Mouse (Mus musculus) MEL (cell line): ENCODE results near the gene Narf. TPM values are rescaled to one million over a fixed set of nuclear protein-coding genes. Genes with fewer than 3 reads are reported as not detected.

ENCODE experiments used
- DNase-seq: peaks from one replicate; pipeline ENCODE4 v3.0.0; 2011; ENCODE audit warnings: low read depth, low spot score
- H3K27ac ChIP-seq: 2 replicates; pipeline ENCODE4 v1.5.1; 2012; ENCODE audit warnings: low read depth, mild to moderate bottlenecking, control low read depth, low read length, moderate library complexity; ENCODE audit not compliant: control insufficient read depth
- H3K27me3 ChIP-seq, 2 experiments: fragments of 150-350 bp in 1 of 2; sonication (generic) in 1 of 2; 2 replicates each; pipeline ENCODE4 v1.6.1; 2012; ENCODE audit warnings: low read length in 2 of 2, mild to moderate bottlenecking in 2 of 2, improper control_type of control experiment in 1 of 2, moderate library complexity in 1 of 2; ENCODE audit not compliant: insufficient read depth in 2 of 2, control insufficient read depth in 1 of 2
- H3K36me3 ChIP-seq, 2 experiments: 2 replicates each; pipeline ENCODE4 v1.6.1; 2012 to 2014; ENCODE audit warnings: low read length in 2 of 2, improper control_type of control experiment in 1 of 2, inconsistent platforms in 1 of 2, mild to moderate bottlenecking in 1 of 2; ENCODE audit not compliant: insufficient read depth in 2 of 2, control insufficient read depth in 1 of 2
- H3K4me1 ChIP-seq, 2 experiments: fragments of 150-350 bp in 1 of 2; sonication (generic) in 1 of 2; 2 replicates each; pipeline ENCODE4 v1.6.1; 2012; ENCODE audit warnings: low read length in 2 of 2, improper control_type of control experiment in 1 of 2, mild to moderate bottlenecking in 1 of 2; ENCODE audit not compliant: insufficient read depth in 2 of 2, control insufficient read depth in 1 of 2
- H3K4me3 ChIP-seq, 2 experiments: fragments of 150-350 bp in 1 of 2; sonication (generic) in 1 of 2; 2 replicates each; pipeline ENCODE4 v1.5.1; 2012; ENCODE audit warnings: low read depth in 2 of 2, low read length in 2 of 2, mild to moderate bottlenecking in 2 of 2, moderate library complexity in 2 of 2, control low read depth in 1 of 2, improper control_type of control experiment in 1 of 2; ENCODE audit not compliant: control insufficient read depth in 1 of 2, insufficient read depth in 1 of 2
- H3K79me2 ChIP-seq: 2 replicates; pipeline ENCODE4 v1.6.1; 2012; ENCODE audit warnings: mild to moderate bottlenecking, low read length, moderate library complexity; ENCODE audit not compliant: control insufficient read depth, poor library complexity, insufficient read depth
- H3K9ac ChIP-seq: 2 replicates; pipeline ENCODE4 v1.6.1; 2012; ENCODE audit warnings: low read depth, mild to moderate bottlenecking, control low read depth, low read length, moderate library complexity; ENCODE audit not compliant: control insufficient read depth, poor library complexity, severe bottlenecking
- H3K9me3 ChIP-seq: fragments of 150-350 bp; sonication (generic); replicated peaks from 2 replicates; pipeline ENCODE4 v1.6.1; 2012; ENCODE audit warnings: mild to moderate bottlenecking, low read length, improper control_type of control experiment, moderate library complexity; ENCODE audit not compliant: insufficient read depth
- BHLHE40 ChIP-seq: IDR thresholded peaks from 2 replicates; pipeline ENCODE4 v1.6.1; 2012; ENCODE audit warnings: low read depth, mild to moderate bottlenecking, inconsistent platforms, low read length, improper control_type of control experiment, borderline replicate concordance
- CHD1 ChIP-seq: IDR thresholded peaks from 2 replicates; pipeline ENCODE4 v1.6.1; 2012; ENCODE audit warnings: low read depth, mild to moderate bottlenecking, inconsistent platforms, low read length, improper control_type of control experiment
- CHD2 ChIP-seq: IDR thresholded peaks from 2 replicates; pipeline ENCODE4 v1.6.1; 2011; ENCODE audit warnings: low read length, improper control_type of control experiment
- ELF1 ChIP-seq: IDR thresholded peaks from 2 replicates; pipeline ENCODE4 v1.6.1; 2014; ENCODE audit warnings: low read depth, mild to moderate bottlenecking, inconsistent platforms, low read length, improper control_type of control experiment, moderate library complexity
- EP300 ChIP-seq, 2 experiments: IDR thresholded peaks; 2 replicates each; pipeline ENCODE4 v1.6.1; 2011; ENCODE audit warnings: improper control_type of control experiment in 2 of 2, low read length in 2 of 2, low read depth in 1 of 2, mild to moderate bottlenecking in 1 of 2
- GATA1 ChIP-seq: IDR thresholded peaks from 2 replicates; pipeline ENCODE4 v1.6.1; 2011; ENCODE audit warnings: low read depth, low read length, improper control_type of control experiment
- JUND ChIP-seq: IDR thresholded peaks from 2 replicates; pipeline ENCODE4 v1.6.1; 2011; ENCODE audit warnings: low read depth, mild to moderate bottlenecking, improper control_type of control experiment, low read length
- MEF2A ChIP-seq: IDR thresholded peaks from 2 replicates; pipeline ENCODE4 v1.6.1; 2014; ENCODE audit warnings: low read depth, mild to moderate bottlenecking, inconsistent platforms, low read length, improper control_type of control experiment; ENCODE audit not compliant: poor library complexity, insufficient replicate concordance, severe bottlenecking; ENCODE audit errors: extremely low read depth
- MYB ChIP-seq: IDR thresholded peaks from 2 replicates; pipeline ENCODE4 v1.6.1; 2011; ENCODE audit warnings: mild to moderate bottlenecking, low read depth, low read length, improper control_type of control experiment
- NELFE ChIP-seq: IDR thresholded peaks from 2 replicates; pipeline ENCODE4 v1.6.1; 2011; ENCODE audit warnings: low read depth, low read length, improper control_type of control experiment
- NRF1 ChIP-seq: IDR thresholded peaks from 2 replicates; pipeline ENCODE4 v1.6.1; 2014; ENCODE audit warnings: low read depth, mild to moderate bottlenecking, inconsistent platforms, low read length, improper control_type of control experiment, moderate library complexity; ENCODE audit not compliant: poor library complexity, insufficient read depth, severe bottlenecking
- SIN3A ChIP-seq: IDR thresholded peaks from 2 replicates; pipeline ENCODE4 v1.6.1; 2012; ENCODE audit warnings: low read length, improper control_type of control experiment, inconsistent platforms
- SMC3 ChIP-seq: IDR thresholded peaks from 2 replicates; pipeline ENCODE4 v1.6.1; 2011; ENCODE audit warnings: low read depth, low read length, improper control_type of control experiment
- TCF12 ChIP-seq: IDR thresholded peaks from 2 replicates; pipeline ENCODE4 v1.6.1; 2014; ENCODE audit warnings: low read depth, mild to moderate bottlenecking, inconsistent platforms, low read length, improper control_type of control experiment, moderate library complexity
- UBTF ChIP-seq: IDR thresholded peaks from 2 replicates; pipeline ENCODE4 v1.6.1; 2012; ENCODE audit warnings: low read depth, mild to moderate bottlenecking, inconsistent platforms, low read length, improper control_type of control experiment, moderate library complexity, borderline replicate concordance; ENCODE audit not compliant: insufficient read depth
- ZNF384 ChIP-seq: IDR thresholded peaks from 2 replicates; pipeline ENCODE4 v1.6.1; 2012; ENCODE audit warnings: low read depth, mild to moderate bottlenecking, inconsistent platforms, low read length, improper control_type of control experiment
- polyA plus RNA-seq, 2 experiments: library from polyadenylated mRNA; stranded (reverse) in 1 of 2; unstranded in 1 of 2; fragments of >175 nt in 1 of 2; fragments of >200 nt in 1 of 2; gene quantifications; 2 replicates each; pipeline versions ENCODE4 v1.2.1 to v1.2.4; 2012; ENCODE audit warnings: low replicate concordance in 2 of 2, low read depth in 1 of 2; ENCODE audit not compliant: insufficient read length in 2 of 2, insufficient read depth in 1 of 2, missing spikeins in 1 of 2
- total RNA-seq: library from RNA; depleted of rRNA; stranded (reverse); fragments of 300-350 nt; gene quantifications from 2 replicates; pipeline ENCODE4 v1.2.3, GENCODE M21; 2012

The Narf gene
- total and polyA plus RNA-seq, 3 experiments = 31.9 to 44.9 TPM; not detected in 1

- Histone ChIP-seq H3K27ac (no peak overlapping the region), H3K9ac (no peak overlapping the region), H3K27me3 (no peaks in the 10 kb centered on the region), H3K4me1 (no peaks in the 10 kb centered on the region; a peak in 2 of 4 replicates), H3K79me2 (peaks cover 36% of the 10 kb centered on the region), H3K4me3 (no peak overlapping the region), H3K36me3 (peaks cover 5 to 26% of the 10 kb centered on the region in 2 experiments; a peak in 3 of 4 replicates), H3K9me3 (no peaks in the 10 kb centered on the region)
- no peak for DNase-seq
- TF ChIP-seq EP300 (IDR thresholded peaks at IDR 0.05; ENCODE audit: low read depth in 1 of 2, low read length in 2 of 2) (no peak), MEF2A (no peak), NELFE (no peak), NRF1 (no peak), ZNF384 (no peak), JUND (no peak), CHD2 (no peak), UBTF (no peak), BHLHE40 (no peak), GATA1 (no peak), CHD1 (no peak), MYB (no peak), ELF1 (no peak), TCF12 (no peak), SMC3 (no peak)
Measured at GRCm38 (mm10) chr11:121277516-121277915, 40.5 kb downstream of the Narf start.

GRCm38 (mm10) chr11:121278011-121278410 is 41.0 kb downstream of the Narf start:
- H3K9me3 ChIP-seq = no peaks in the 10 kb centered on the region
- no peak overlapping the region for H3K9ac ChIP-seq
- H3K36me3 ChIP-seq = peaks cover 5 to 27% of the 10 kb centered on the region in 2 experiments; a peak in 3 of 4 replicates
- DNase-seq = no peak
- H3K27me3 ChIP-seq = no peaks in the 10 kb centered on the region
- no peaks in the 10 kb centered on the region; a peak in 2 of 4 replicates for H3K4me1 ChIP-seq
- no peak overlapping the region for H3K4me3 ChIP-seq
- peaks cover 33% of the 10 kb centered on the region for H3K79me2 ChIP-seq
- TF ChIP-seq SIN3A (no peak), JUND (0 out of 2 replicates have a peak, but pooled peaks have one; percentile 48)
- H3K27ac ChIP-seq = no peak overlapping the region
